Mouse (Mus musculus) left cerebral cortex, adult 9 months (tissue): Measurements from ENCODE around the gene Gm5965.
"Not testable (repeated sequence)": the region's sequence is repeated elsewhere in the genome, so short reads cannot be mapped to it uniquely, and the experiment has no call there.

Experiments used
- DNase-seq, 2 experiments: peaks; one replicate each; pipeline ENCODE4 v3.0.0; 2022; ENCODE audit warnings: low spot score in 2 of 2

Gene Gm5965

DNA sequence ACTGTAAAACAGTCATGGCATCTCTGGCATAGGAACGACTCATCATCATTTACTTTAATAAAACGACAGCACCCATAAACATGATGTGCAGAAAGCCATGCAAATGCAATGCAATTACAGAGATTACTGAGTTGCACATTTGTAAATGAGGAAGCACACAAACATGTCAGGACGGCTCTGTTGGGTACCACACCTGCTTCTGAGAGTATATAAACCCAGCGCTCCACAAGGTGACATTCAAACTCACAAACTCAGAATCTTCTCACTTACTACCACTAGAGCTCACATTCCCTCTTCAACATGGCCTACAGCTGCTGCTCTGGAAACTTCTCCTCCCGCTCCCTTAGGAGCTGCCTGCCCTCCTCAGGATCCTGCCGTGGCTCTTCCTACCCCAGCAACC, at the start of gene Gm5965:
Gm5965 (plus strand) TSS at position 301 of the 400 bp plus-strand sequence.
- DNase-seq = no peak

DNA sequence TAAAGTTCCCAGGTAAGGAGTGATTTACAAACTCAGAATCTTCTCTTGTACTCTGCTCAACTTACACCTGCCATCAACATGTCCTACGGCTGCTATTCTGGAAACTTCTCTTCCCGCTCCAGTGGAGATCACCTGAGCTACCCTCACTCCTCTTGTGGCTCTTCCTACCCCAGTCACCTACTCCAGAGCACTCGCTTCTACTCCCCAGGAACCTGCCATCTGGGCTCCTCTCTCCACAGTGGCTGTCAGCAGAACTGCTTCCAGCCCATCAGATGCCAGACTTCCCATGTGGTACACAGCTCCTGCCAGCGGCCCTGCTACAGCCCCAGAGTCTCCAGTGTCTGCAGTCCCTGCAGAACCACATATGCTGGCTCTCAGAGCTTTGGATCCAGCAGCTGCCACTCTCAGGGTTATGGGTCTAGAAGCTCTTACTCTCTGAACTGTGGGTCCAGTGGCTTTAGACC, 48.9 kb upstream of the Gm5965 start, which contains the start of gene Krtap13-1:
Krtap13-1 (plus strand) TSS at position 51 of the 464 bp plus-strand sequence.
- DNase-seq = no peak

DNA sequence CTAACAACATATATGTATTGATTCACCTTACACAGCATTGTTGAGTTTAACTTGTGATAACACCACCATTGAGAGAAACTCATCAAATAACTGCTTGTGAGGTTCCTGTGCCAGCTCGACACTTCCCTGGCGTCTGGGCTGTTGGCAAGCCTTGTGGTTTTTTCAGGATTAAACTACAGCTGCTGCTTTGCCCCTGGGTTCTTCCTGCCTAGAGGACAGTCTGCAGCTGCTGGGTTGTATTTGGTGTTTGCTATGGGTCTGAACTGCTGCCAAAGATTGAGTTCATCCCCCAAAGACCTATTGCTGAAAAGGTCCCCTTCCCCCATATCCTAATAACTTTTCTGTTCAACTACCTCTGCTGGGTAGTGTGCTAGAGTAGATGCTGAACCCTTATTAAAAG, 42.3 kb upstream of the Gm5965 start:
- DNase-seq = no peak

DNA sequence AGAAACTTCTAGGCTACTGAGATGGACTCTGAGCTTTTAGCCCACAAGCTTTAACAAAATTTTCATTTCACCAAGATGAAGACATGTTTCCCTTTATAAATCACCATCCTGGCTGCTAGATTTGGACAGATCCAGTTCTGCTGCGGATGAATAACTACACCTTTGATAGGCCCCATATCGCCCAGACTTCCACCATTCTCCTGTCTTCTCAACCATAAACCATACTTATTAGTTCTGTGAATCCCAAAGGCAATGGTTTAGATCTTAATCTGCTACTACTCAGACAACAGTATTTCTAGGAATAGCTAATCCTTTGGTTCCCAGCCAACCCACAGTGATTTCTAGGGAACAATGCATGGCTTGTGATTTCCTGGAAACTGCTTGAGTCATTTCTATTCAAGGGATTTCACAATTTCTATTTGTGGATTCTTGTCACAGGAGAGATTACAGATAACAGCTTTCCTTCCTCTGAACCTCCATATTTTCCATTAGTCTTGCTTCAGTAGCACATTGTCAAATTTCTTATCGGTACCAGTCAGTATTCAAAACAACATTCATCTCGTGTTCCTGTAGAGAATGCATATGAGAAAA, 32.9 kb upstream of the Gm5965 start:
- DNase-seq = no peak

DNA sequence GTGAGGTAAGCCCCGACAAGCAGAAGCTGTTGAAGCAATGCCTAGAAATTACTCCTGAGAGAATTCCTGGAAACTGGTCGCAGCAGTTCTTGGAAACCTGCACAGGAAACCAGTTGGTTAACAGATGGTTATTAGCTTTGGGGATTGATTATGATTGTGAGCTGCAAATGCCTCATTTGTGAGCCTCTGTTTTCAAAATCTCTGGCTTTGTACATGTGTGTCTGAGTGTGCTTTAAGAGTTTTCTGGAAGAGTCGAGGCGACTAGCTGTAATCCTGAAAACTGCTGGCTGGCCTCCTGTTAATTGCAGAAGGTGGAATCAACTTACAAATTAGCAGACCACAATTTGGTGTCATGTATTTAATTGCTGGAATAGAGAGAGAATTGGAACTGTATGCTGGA, 29.8 kb upstream of the Gm5965 start:
- DNase-seq = no peak

DNA sequence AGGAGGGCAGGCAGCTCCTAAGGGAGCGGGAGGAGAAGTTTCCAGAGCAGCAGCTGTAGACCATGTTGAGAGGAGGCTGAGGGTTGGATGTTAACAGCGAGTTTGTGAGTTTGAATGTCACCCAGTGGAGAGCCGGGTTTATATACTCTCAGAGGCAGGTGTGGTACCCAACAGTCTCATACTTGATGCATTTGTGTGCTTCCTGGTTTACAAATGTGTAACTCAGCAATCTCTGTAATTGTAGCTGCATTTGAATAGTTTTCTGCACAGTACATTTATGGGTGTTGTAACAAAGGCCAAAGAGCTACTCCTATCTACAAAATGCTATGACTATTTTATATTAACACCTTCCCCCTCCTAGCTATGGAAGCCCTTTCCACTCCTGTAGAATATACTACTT, 26.2 kb upstream of the Gm5965 start, which contains the start of gene Krtap13:
Krtap13 (minus strand) TSS at position 101 of the 400 bp plus-strand sequence.
- DNase-seq = not testable (repeated sequence)

DNA sequence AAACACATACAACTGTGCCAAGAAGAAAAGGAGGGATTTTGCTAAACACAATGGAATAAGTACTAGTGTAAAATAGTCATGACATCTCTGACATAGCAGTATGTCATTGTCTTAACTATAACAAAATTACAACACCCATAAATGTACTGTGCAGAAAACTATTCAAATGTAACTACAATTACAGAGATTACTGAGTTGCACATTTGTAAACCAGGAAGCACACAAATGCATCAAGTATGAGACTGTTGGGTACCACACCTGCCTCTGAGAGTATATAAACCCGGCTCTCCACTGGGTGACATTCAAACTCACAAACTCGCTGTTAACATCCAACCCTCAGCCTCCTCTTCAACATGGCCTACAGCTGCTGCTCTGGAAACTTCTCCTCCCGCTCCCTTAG, 19.1 kb upstream of the Gm5965 start, which contains the start of gene 2310034C09Rik:
2310034C09Rik (plus strand) TSS at position 301 of the 400 bp plus-strand sequence.
- DNase-seq = not testable (repeated sequence)

DNA sequence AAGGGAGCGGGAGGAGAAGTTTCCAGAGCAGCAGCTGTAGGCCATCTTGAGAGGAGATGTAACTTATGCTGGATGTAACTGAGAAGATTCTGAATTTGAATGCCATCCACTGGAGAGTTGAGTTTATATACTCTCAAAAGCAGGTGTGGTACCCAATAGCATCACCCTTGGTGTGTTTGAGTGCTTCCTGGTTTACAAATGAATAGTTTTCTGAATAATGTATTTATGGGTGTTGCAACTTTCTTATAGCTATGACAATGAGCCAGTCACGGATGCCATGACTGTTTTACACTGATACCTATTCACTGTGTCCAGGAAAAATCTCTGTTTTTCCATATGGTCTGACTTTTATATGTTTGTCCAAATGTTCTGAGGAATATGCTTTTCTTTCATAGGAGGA, 3.6 kb upstream of the Gm5965 start, which contains the start of gene 2310057N15Rik:
2310057N15Rik (minus strand) TSS at position 101 of the 400 bp plus-strand sequence.
- no peak for DNase-seq

DNA sequence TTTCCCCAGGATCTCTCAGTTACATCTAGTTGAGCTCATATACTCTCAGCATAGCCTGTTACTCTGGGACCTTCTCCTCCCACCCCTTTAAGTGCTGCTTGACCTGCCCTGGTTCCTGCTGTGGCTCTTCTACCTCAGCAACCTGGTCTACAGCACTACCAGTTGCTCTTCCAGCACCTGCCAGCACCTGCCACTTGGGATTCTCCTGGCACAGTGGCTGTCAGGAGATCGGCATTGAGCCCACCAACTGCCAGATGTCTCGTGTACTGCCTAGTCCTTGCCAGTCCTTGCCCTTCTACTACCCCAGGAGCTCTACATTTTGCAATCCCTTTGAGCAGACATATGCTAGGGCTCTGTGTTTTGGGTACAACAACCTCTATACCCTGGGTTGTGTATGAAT, 9.1 kb downstream of the Gm5965 start:
- DNase-seq = no peak

DNA sequence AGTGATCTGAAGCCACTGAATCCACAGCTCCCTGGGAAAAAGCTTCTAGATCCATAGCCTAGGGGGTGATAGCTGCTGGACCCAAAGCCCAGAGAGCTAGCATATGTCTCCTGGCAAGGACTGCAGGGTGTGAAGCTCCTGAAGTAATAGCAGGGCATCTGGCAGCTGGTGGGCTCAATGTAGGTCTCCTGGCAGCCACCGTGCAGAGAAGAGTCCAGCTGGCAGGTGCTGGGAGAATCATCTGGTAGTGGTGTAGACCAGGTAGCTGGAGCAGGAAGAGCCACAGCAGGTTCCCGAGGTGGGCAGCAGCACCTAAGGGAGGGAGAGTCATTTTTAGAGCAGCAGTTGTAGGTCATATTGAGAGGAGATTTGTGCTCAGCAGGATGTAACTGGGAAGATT, 34.1 kb downstream of the Gm5965 start, which contains the start of gene Gm20741:
Gm20741 (minus strand) TSS at position 394 of the 400 bp plus-strand sequence.
- peak in 1 of 2 experiments; percentile 10 for DNase-seq

DNA sequence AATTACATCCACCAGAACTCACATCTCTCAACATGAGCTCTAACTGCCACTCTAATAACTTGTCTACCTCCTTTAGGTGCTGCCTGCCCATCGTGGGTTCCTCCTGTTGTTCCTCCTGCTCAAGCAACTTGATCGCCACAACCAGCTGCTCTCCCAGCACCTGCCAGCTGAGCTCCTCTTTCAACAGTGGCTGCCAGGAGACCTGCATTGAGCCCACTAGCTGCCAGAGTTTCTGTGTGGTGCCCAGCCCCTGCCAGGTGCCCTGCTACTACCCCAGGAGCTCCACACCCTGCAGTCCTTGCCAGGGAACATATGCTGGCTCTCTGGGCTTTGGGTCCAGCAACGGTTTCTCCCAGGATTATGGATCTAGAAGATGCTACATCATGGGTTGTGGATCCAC, 42.4 kb downstream of the Gm5965 start, which contains the start of gene Krtap15:
Krtap15 (plus strand) TSS at position 150 of the 400 bp plus-strand sequence.
- no peak for DNase-seq

DNA sequence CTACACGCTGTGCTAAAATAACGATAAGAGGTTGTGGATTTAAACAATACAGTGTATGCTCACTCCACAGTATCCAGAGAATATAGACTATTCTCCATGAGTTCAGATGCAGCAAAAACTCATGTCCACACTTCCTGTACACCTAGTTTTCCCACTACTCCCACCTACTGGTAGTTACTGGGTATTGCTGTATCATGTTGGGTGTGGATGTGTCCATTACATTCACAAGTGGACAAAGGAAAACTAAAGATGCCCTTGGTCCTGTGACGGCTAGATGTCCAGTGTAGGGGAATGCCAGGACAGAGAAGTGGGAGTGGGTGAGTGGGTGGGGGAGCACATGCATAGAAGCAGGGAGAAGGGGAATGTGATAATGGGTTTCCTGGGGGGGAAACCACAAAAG, 46.0 kb downstream of the Gm5965 start:
- DNase-seq = peak in 1 of 2 experiments; percentile 13

DNA sequence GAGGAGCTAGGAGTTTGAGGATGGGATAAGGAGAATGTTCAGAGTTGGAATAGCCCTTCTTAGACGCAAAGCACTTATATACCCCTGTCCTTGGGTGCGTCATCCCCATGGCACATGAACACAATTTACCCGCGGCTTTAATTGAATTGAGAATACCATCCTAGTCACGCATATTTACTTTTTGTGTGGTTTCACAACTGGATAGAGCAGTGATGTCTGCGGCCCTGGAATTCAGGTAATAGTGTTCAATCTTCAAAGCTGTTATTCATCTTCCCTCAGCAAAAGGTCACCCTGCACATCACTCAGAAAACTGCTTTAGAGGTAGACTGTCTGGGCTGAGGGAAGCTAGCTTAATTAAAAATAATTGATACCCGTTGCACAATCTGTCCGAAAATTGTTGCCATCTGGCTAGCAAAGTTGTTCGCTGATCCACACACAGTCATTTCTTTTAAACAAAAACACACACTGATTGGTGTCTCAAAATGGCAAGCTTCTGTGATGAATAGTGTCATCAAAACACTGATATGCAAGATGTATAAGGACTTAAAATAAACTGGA, 48.5 kb downstream of the Gm5965 start, which contains the start of gene Krtap14:
Krtap14 (minus strand) TSS at position 51 of the 558 bp plus-strand sequence.
- DNase-seq = no peak

DNA sequence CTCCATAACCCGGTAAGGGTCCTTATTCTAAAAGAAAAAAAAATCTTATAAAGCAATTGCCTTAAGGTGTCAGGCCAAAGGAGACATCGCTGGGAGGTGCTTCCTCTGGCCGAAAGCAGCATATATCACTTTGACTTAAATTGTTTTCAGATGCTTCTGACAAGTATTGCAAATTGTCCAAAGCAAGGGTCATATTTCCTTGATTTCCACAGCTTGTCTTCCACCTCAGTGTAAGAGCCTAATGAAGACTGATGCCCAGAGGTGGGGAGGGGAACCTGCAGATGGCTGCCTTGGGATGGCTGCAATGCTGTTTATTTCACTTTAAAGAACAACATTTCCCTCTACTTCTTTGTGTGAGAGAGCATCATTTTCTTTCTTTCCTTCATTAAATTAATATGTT, 49.3 kb downstream of the Gm5965 start:
- no peak for DNase-seq
